In the genomic region with DNA sequence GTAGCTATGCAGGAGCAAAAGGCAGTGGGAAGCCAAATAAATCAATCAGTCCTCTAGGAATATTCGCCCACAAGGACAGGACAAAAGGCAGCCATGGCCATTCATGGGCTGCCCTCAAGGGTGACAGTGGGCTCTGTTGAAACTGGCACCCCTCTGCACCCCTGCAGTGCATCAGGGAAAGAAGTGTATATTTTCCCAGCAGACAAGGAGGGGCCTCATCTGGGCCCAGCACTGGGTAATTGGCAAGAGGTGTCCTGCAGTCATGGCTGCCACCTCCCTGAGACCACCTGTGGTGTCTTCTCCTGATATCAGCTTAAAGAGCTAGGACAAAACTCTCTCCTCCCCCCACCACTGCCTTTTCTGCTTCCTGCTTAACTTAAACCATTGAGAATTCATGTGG, we compare ENCODE assay signal across 13 mouse cellular contexts.
DNase-seq lines count a peak whose midpoint lies in the region; ATAC-seq and TF ChIP-seq lines count a peak whose summit lies in the region.
"Had no signal": no experiment of that assay in that cellular context is flagged by ENCODE, and none has a peak within 500 bp of the region (broad histone marks: within the 10 kb centered on the region; RNA-seq: fewer than 3 reads in every experiment).

No protein-coding gene starts in this region.

- peak overlapping the region; percentile 48 for H3K27ac ChIP-seq in lung, embryonic 16.5 days (ENCODE audit: low read length)
- H3K27ac ChIP-seq in forebrain, embryonic 16.5 days (ENCODE audit: low read length) = peak overlapping the region; percentile 89
- H3K27ac ChIP-seq in hindbrain, postnatal 0 days = peak overlapping the region; percentile 85
- H3K27ac ChIP-seq in neural tube, embryonic 14.5 days (ENCODE audit: low read depth, low read length) = peak overlapping the region; percentile 60
- H3K27ac ChIP-seq: embryonic facial prominence, embryonic 15.5 days; heart, adult 2 months; kidney, postnatal 0 days; limb, embryonic 15.5 days had no signal

- no peaks in the 10 kb centered on the region for H3K27me3 ChIP-seq in lung, embryonic 16.5 days (ENCODE audit: control insufficient read depth, insufficient read depth, low read depth, low read length)
- no peaks in the 10 kb centered on the region for H3K27me3 ChIP-seq in forebrain, embryonic 16.5 days (replicated peaks; ENCODE audit: control insufficient read depth, insufficient read depth, low read length)
- no peaks in the 10 kb centered on the region for H3K27me3 ChIP-seq in hindbrain, postnatal 0 days (ENCODE audit: insufficient read depth, low read length)
- H3K27me3 ChIP-seq in neural tube, embryonic 14.5 days (ENCODE audit: control insufficient read depth, insufficient read depth, low read length) = no peaks in the 10 kb centered on the region
- H3K27me3 ChIP-seq: CH12.LX; embryonic facial prominence, embryonic 15.5 days; limb, embryonic 15.5 days had no signal

- peaks cover 13% of the 10 kb centered on the region for H3K4me1 ChIP-seq in lung, embryonic 16.5 days (replicated peaks; ENCODE audit: control insufficient read depth, insufficient read depth, low read length)
- H3K4me1 ChIP-seq in forebrain, embryonic 16.5 days (replicated peaks; ENCODE audit: control insufficient read depth, insufficient read depth, low read length) = peaks cover 24% of the 10 kb centered on the region
- peaks cover 24% of the 10 kb centered on the region for H3K4me1 ChIP-seq in hindbrain, postnatal 0 days (ENCODE audit: insufficient read depth, low read length)
- H3K4me1 ChIP-seq in neural tube, embryonic 14.5 days (ENCODE audit: control insufficient read depth, insufficient read depth, low read length) = peaks cover 16% of the 10 kb centered on the region
- H3K4me1 ChIP-seq: embryonic facial prominence, embryonic 15.5 days; limb, embryonic 15.5 days had no signal

- H3K36me3 ChIP-seq in lung, embryonic 16.5 days (ENCODE audit: control insufficient read depth, insufficient read depth, low read length) = peaks cover 11% of the 10 kb centered on the region; the same call in 1 of the 2 replicates
- H3K36me3 ChIP-seq in forebrain, embryonic 16.5 days (ENCODE audit: control insufficient read depth, insufficient read depth) = no peaks in the 10 kb centered on the region
- H3K36me3 ChIP-seq in hindbrain, postnatal 0 days (ENCODE audit: insufficient read depth, low read length) = no peaks in the 10 kb centered on the region
- no peaks in the 10 kb centered on the region for H3K36me3 ChIP-seq in neural tube, embryonic 14.5 days (ENCODE audit: control insufficient read depth, insufficient read depth, low read length)

- no peak for TF ChIP-seq CTCF in hindbrain, postnatal 0 days (IDR thresholded peaks at IDR 0.05; ENCODE audit: low read depth)

- no peak for DNase-seq in lung, postnatal 4 days
- DNase-seq in hindbrain, postnatal 0 days (ENCODE audit: low spot score) = peak; percentile 36
- no peak for DNase-seq in frontal cortex, postnatal 10 days (ENCODE audit: low spot score in 2 of 2)
- no peak for DNase-seq in right cerebral cortex, postnatal 4 days
- DNase-seq: heart, adult 2 months; heart, postnatal 4 days had no signal

- no peak overlapping the region for H3K4me2 ChIP-seq in lung, embryonic 16.5 days (ENCODE audit: low read depth, low read length)
- no peak overlapping the region for H3K4me2 ChIP-seq in forebrain, embryonic 16.5 days (ENCODE audit: low read length)
- no peak overlapping the region for H3K4me2 ChIP-seq in hindbrain, postnatal 0 days (ENCODE audit: low read depth, low read length)
- H3K4me2 ChIP-seq in neural tube, embryonic 14.5 days (ENCODE audit: low read depth, low read length) = no peak overlapping the region
- H3K4me2 ChIP-seq: embryonic facial prominence, embryonic 15.5 days; limb, embryonic 15.5 days had no signal

- H3K4me3 ChIP-seq in lung, embryonic 16.5 days (ENCODE audit: low read length) = no peak overlapping the region
- H3K4me3 ChIP-seq in forebrain, embryonic 16.5 days (replicated peaks; ENCODE audit: low read length) = no peak overlapping the region
- H3K4me3 ChIP-seq in hindbrain, postnatal 0 days (ENCODE audit: low read length) = no peak overlapping the region
- H3K4me3 ChIP-seq in neural tube, embryonic 14.5 days (ENCODE audit: low read depth, low read length) = no peak overlapping the region
- H3K4me3 ChIP-seq: embryonic facial prominence, embryonic 15.5 days; heart, adult 2 months; limb, embryonic 15.5 days had no signal

- 57% methylated on average over 1 of the region's 1 CpGs for WGBS in lung, embryonic 16.5 days
- WGBS in forebrain, embryonic 16.5 days = 47% methylated on average over 1 of the region's 1 CpGs
- 25% methylated on average over 1 of the region's 1 CpGs for WGBS in hindbrain, postnatal 0 days
- 0% methylated on average over 1 of the region's 1 CpGs for WGBS in neural tube, embryonic 14.5 days

- no peak for ATAC-seq in lung, embryonic 16.5 days (ENCODE audit: low read depth)
- ATAC-seq in forebrain, embryonic 16.5 days = peak; percentile 34
- peak; percentile 36 for ATAC-seq in hindbrain, postnatal 0 days
- ATAC-seq in neural tube, embryonic 14.5 days (ENCODE audit: low read depth) = peak; percentile 22; the same call in 1 of the 2 replicates

- H3K9me3 ChIP-seq in lung, embryonic 16.5 days (ENCODE audit: control insufficient read depth, low read length) = no peaks in the 10 kb centered on the region
- H3K9me3 ChIP-seq in forebrain, embryonic 16.5 days (ENCODE audit: control insufficient read depth, low read length) = no peaks in the 10 kb centered on the region
- no peaks in the 10 kb centered on the region for H3K9me3 ChIP-seq in hindbrain, postnatal 0 days (ENCODE audit: low read length)
- no peaks in the 10 kb centered on the region for H3K9me3 ChIP-seq in neural tube, embryonic 14.5 days (ENCODE audit: control insufficient read depth, low read length)
- H3K9me3 ChIP-seq: embryonic facial prominence, embryonic 15.5 days; limb, embryonic 15.5 days had no signal

- no peak overlapping the region for H3K9ac ChIP-seq in lung, embryonic 16.5 days (ENCODE audit: low read length)
- no peak overlapping the region; the same call in 1 of the 2 replicates for H3K9ac ChIP-seq in forebrain, embryonic 16.5 days (replicated peaks; ENCODE audit: low read depth, low read length)
- no peak overlapping the region for H3K9ac ChIP-seq in hindbrain, postnatal 0 days (replicated peaks; ENCODE audit: low read length)
- no peak overlapping the region for H3K9ac ChIP-seq in neural tube, embryonic 14.5 days (replicated peaks; ENCODE audit: low read depth, low read length)
- H3K9ac ChIP-seq: embryonic facial prominence, embryonic 15.5 days; limb, embryonic 15.5 days had no signal
